Mouse (Mus musculus) left cerebral cortex, postnatal 25 days (tissue): Measurements from ENCODE around the gene Arhgap44. TPM values are rescaled to one million over a fixed set of nuclear protein-coding genes. Genes with fewer than 3 reads are reported as not detected.
A peak's percentile ranks its signal among the peaks of the same experiment; 100 is the strongest.

Experiments
- DNase-seq, 2 experiments: peaks; one replicate each; pipeline ENCODE4 v3.0.0; 2022; ENCODE audit warnings: low spot score in 2 of 2, mixed read lengths in 1 of 2
- intact Hi-C: fragments of 180-260 bp; cut with DNase I; formaldehyde crosslinking; loops from one replicate; pipeline ENCODE4 v1.15.1; 2025
- total RNA-seq, 2 experiments: library from RNA; stranded (reverse); gene quantifications; 2 replicates each; pipeline ENCODE4 v1.2.3; 2021

The Arhgap44 gene
- total RNA-seq, 2 experiments from 2014 or later, result 148 to 149 TPM

- intact Hi-C loops, result no loop called here
- DNase-seq, result no peak
Observed at GRCm38 (mm10) chr11:65032221-65032620, 130.5 kb downstream of the Arhgap44 start.

GRCm38 (mm10) chr11:65030201-65030600, 132.6 kb downstream of the Arhgap44 start:
- intact Hi-C loops, result no loop called here
- no peak for DNase-seq

- intact Hi-C loops, result loop anchor here (10.0 kb wide), 1 partner anchor 647 kb away; no protein-coding TSS in a partner anchor
- DNase-seq, result no peak
Observed at GRCm38 (mm10) chr11:65028049-65028448, 134.7 kb downstream of the Arhgap44 start.

GRCm38 (mm10) chr11:65022771-65023170, 140.0 kb downstream of the Arhgap44 start:
- intact Hi-C loops, result loop anchor here (10.0 kb wide), 1 partner anchor 652 kb away; no protein-coding TSS in a partner anchor
- DNase-seq, result peak in 1 of 2 experiments; percentile 60

GRCm38 (mm10) chr11:65020744-65021143, 142.0 kb downstream of the Arhgap44 start:
- no peak for DNase-seq
- intact Hi-C loops, result loop anchor here (10.0 kb wide), 1 partner anchor 654 kb away; no protein-coding TSS in a partner anchor

GRCm38 (mm10) chr11:65016754-65017153, 146.0 kb downstream of the Arhgap44 start:
- intact Hi-C loops, result no loop called here
- no peak for DNase-seq

GRCm38 (mm10) chr11:65013906-65014305, 148.9 kb downstream of the Arhgap44 start:
- no peak for DNase-seq
- intact Hi-C loops, result no loop called here

GRCm38 (mm10) chr11:65006047-65006446, 156.7 kb downstream of the Arhgap44 start:
- no peak for DNase-seq
- intact Hi-C loops, result no loop called here

- intact Hi-C loops, result no loop called here
- DNase-seq, result no peak
Observed at GRCm38 (mm10) chr11:65004836-65005235, 157.9 kb downstream of the Arhgap44 start.

- no peak for DNase-seq
- intact Hi-C loops, result no loop called here
Observed at GRCm38 (mm10) chr11:65003611-65004010, 159.2 kb downstream of the Arhgap44 start.

- intact Hi-C loops, result no loop called here
- DNase-seq, result no peak
Observed at GRCm38 (mm10) chr11:65001729-65002128, 161.0 kb downstream of the Arhgap44 start.

GRCm38 (mm10) chr11:64999685-65000084, 163.1 kb downstream of the Arhgap44 start:
- intact Hi-C loops, result loop anchor here (10.0 kb wide), 1 partner anchor 675 kb away; no protein-coding TSS in a partner anchor
- peak in 1 of 2 experiments; percentile 64 for DNase-seq

- DNase-seq, result no peak
- intact Hi-C loops, result loop anchor here (10.0 kb wide), 1 partner anchor 676 kb away; no protein-coding TSS in a partner anchor
Observed at GRCm38 (mm10) chr11:64998439-64998838, 164.3 kb downstream of the Arhgap44 start.

GRCm38 (mm10) chr11:64988556-64988955, 174.2 kb downstream of the Arhgap44 start:
- intact Hi-C loops, result no loop called here
- DNase-seq, result no peak

GRCm38 (mm10) chr11:64979489-64979845, 183.3 kb downstream of the Arhgap44 start:
- intact Hi-C loops, result no loop called here
- no peak for DNase-seq

GRCm38 (mm10) chr11:64978720-64979488, 183.9 kb downstream of the Arhgap44 start, which contains the start of gene Elac2:
TSS of gene Elac2 (plus strand) at chr11:64979038.
- peak; percentile 98 to 99 for DNase-seq
- intact Hi-C loops, result no loop called here

GRCm38 (mm10) chr11:64972418-64972817, 190.3 kb downstream of the Arhgap44 start:
- intact Hi-C loops, result no loop called here
- DNase-seq, result no peak

- intact Hi-C loops, result no loop called here
- no peak for DNase-seq
Observed at GRCm38 (mm10) chr11:64971471-64971988, 191.2 kb downstream of the Arhgap44 start.

GRCm38 (mm10) chr11:64968939-64969342, 193.8 kb downstream of the Arhgap44 start:
- no peak for DNase-seq
- intact Hi-C loops, result loop anchor here (2.0 to 5.0 kb wide), 3 partner anchors 1047 to 1757 kb away; partner anchors contain the start of gene Hs3st3b1

- DNase-seq, result peak; percentile 75 to 84
- intact Hi-C loops, result loop anchor here (2.0 to 5.0 kb wide), 3 partner anchors 1046 to 1756 kb away; partner anchors contain the start of gene Hs3st3b1
Observed at GRCm38 (mm10) chr11:64968507-64968906, 194.3 kb downstream of the Arhgap44 start.

- no peak for DNase-seq
- intact Hi-C loops, result no loop called here
Observed at GRCm38 (mm10) chr11:64962629-64963028, 200.1 kb downstream of the Arhgap44 start.
